Mouse (Mus musculus): ENCODE measurements around the gene Slc6a4. TPM values are rescaled to one million over a fixed set of nuclear protein-coding genes. Genes with fewer than 3 reads are reported as not detected.
A peak's percentile ranks its signal among the peaks of the same experiment; 100 is the strongest.

The Slc6a4 gene
- 5.0 and 6.1 TPM in 2 replicates for polyA plus RNA-seq (2014; fragmentation: Nextera tagmentation; extraction: Ambion mirVana)

DNA sequence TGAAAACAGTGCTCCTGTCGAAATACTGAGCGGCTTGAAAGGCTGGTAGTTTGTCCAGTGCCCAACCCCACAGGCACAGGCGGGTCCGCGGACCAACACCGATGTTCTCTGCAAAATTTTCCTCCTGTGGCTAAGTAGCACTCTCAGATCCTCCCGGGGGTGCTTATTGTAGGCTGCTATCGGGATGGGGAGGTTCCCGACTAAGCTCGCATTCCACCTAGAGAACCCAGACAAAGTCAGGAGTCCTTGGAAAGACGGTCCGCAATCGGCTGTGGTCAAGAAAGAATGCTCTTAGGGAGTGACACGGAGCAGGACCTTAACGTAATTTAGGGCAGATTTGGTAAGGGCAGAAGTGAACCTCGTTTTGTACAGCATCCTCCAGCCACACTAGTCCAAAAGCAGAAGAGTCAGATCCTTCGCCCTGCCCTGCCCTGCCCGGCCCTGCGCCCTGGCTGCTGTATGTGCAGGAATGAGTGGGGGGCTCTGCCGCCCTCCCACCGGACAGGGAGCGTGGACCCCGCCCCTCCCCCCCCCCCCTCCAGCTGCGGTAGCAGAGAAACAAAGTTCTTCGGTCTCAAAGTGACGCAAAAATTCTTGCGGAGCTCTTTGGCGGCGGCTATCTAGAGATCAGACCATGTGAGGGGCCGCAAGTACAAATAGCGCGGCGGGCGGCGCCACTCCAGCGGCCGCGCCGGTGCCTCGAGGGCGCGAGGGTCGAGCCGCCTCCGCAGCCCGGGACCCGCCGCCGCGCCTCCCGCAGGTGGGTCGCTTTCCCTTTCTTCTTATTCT, at the start of gene Slc6a4:
Slc6a4 (plus strand) TSS at position 688 of the 789 bp plus-strand sequence.
- DNase-seq, result peak; percentile 56
- Histone ChIP-seq H3K36me3 (ENCODE audit: control insufficient read depth, insufficient read depth, low read length) (no peaks in the 10 kb centered on the region), H3K4me1 (ENCODE audit: control insufficient read depth, insufficient read depth, low read length) (peaks cover 10% of the 10 kb centered on the region), H3K27ac (replicated peaks; ENCODE audit: low read depth, low read length) (no peak within 1 kb of the TSS), H3K4me3 (replicated peaks; ENCODE audit: low read depth, low read length) (peak within 1 kb of the TSS; percentile 43), H3K4me2 (ENCODE audit: low read length) (peak within 1 kb of the TSS; percentile 86), H3K9ac (replicated peaks; ENCODE audit: low read length) (no peak within 1 kb of the TSS; the same call in 1 of the 2 replicates), H3K9me3 (ENCODE audit: control insufficient read depth, low read length) (no peaks in the 10 kb centered on the region), H3K27me3 (ENCODE audit: control insufficient read depth, insufficient read depth, low read length) (peaks cover 44% of the 10 kb centered on the region)
- ATAC-seq (ENCODE audit: low FRiP score, low TSS enrichment), result no peak
- WGBS, result under 1% methylated on average over 52 of the region's 52 CpGs

GRCm38 (mm10) chr11:76953536-76953935, 44.9 kb upstream of the Slc6a4 start:
- no peak overlapping the region for H3K27ac ChIP-seq (replicated peaks; ENCODE audit: low read depth, low read length)
- peaks cover 70% of the 10 kb centered on the region for H3K36me3 ChIP-seq (ENCODE audit: control insufficient read depth, insufficient read depth, low read length)
- H3K27me3 ChIP-seq (ENCODE audit: control insufficient read depth, insufficient read depth, low read length), result no peaks in the 10 kb centered on the region
- no peak overlapping the region for H3K4me3 ChIP-seq (replicated peaks; ENCODE audit: low read depth, low read length)
- ATAC-seq (ENCODE audit: low FRiP score, low TSS enrichment) (no peak), DNase-seq (no peak)
- H3K4me1 ChIP-seq (ENCODE audit: control insufficient read depth, insufficient read depth, low read length), result no peaks in the 10 kb centered on the region
- H3K9ac ChIP-seq (replicated peaks; ENCODE audit: low read length), result no peak overlapping the region
- no peak overlapping the region for H3K4me2 ChIP-seq (ENCODE audit: low read length)
- 99% methylated on average over 2 of the region's 2 CpGs for WGBS
- no peaks in the 10 kb centered on the region for H3K9me3 ChIP-seq (ENCODE audit: control insufficient read depth, low read length)

- ATAC-seq (ENCODE audit: low FRiP score, low TSS enrichment) (no peak), DNase-seq (no peak)
- 97% methylated on average over 3 of the region's 3 CpGs for WGBS
- H3K4me3 ChIP-seq (replicated peaks; ENCODE audit: low read depth, low read length), result no peak overlapping the region
- no peak overlapping the region for H3K27ac ChIP-seq (replicated peaks; ENCODE audit: low read depth, low read length)
- no peaks in the 10 kb centered on the region for H3K27me3 ChIP-seq (ENCODE audit: control insufficient read depth, insufficient read depth, low read length)
- H3K4me1 ChIP-seq (ENCODE audit: control insufficient read depth, insufficient read depth, low read length), result no peaks in the 10 kb centered on the region
- peaks cover 84% of the 10 kb centered on the region for H3K36me3 ChIP-seq (ENCODE audit: control insufficient read depth, insufficient read depth, low read length)
- no peaks in the 10 kb centered on the region for H3K9me3 ChIP-seq (ENCODE audit: control insufficient read depth, low read length)
- no peak overlapping the region for H3K4me2 ChIP-seq (ENCODE audit: low read length)
- H3K9ac ChIP-seq (replicated peaks; ENCODE audit: low read length), result no peak overlapping the region
Measured at GRCm38 (mm10) chr11:76965703-76966102, 32.7 kb upstream of the Slc6a4 start.

DNA sequence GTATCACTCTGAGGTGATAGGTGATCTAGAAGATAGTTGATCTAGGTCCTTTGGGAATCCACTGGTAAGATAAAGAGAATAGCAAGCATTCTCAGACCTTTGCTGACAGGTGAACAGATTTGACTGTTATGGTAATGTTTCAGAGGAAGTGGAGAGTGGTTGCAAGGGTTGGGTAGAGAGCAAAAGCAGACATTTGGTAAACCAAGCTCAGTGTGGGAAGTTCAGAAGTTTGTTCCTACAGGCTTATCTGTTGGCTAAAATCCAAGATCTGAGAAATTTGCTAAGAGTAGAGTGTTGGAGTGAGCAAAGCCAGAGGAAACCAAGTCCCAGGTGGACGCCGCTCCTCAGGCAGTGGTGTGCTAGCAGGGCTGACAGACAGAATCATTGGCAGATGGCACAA, 28.1 kb upstream of the Slc6a4 start:
- no peak for ATAC-seq (ENCODE audit: low FRiP score, low TSS enrichment)
- H3K9me3 ChIP-seq (ENCODE audit: control insufficient read depth, low read length), result no peaks in the 10 kb centered on the region
- no peak overlapping the region for H3K4me2 ChIP-seq (ENCODE audit: low read length)
- 100% methylated on average over 2 of the region's 2 CpGs for WGBS
- no peak overlapping the region for H3K4me3 ChIP-seq (replicated peaks; ENCODE audit: low read depth, low read length)
- H3K9ac ChIP-seq (replicated peaks; ENCODE audit: low read length), result no peak overlapping the region
- no peak overlapping the region for H3K27ac ChIP-seq (replicated peaks; ENCODE audit: low read depth, low read length)
- H3K27me3 ChIP-seq (ENCODE audit: control insufficient read depth, insufficient read depth, low read length), result no peaks in the 10 kb centered on the region
- DNase-seq, result no peak
- no peaks in the 10 kb centered on the region for H3K4me1 ChIP-seq (ENCODE audit: control insufficient read depth, insufficient read depth, low read length)
- peaks cover 88% of the 10 kb centered on the region for H3K36me3 ChIP-seq (ENCODE audit: control insufficient read depth, insufficient read depth, low read length)

GRCm38 (mm10) chr11:76974680-76975319, 23.6 kb upstream of the Slc6a4 start:
- no peak for ATAC-seq (ENCODE audit: low FRiP score, low TSS enrichment)
- Histone ChIP-seq H3K27ac (replicated peaks; ENCODE audit: low read depth, low read length) (no peak overlapping the region), H3K36me3 (ENCODE audit: control insufficient read depth, insufficient read depth, low read length) (peaks cover 79% of the 10 kb centered on the region), H3K9ac (replicated peaks; ENCODE audit: low read length) (no peak overlapping the region), H3K4me2 (ENCODE audit: low read length) (no peak overlapping the region), H3K4me1 (ENCODE audit: control insufficient read depth, insufficient read depth, low read length) (no peaks in the 10 kb centered on the region), H3K9me3 (ENCODE audit: control insufficient read depth, low read length) (no peaks in the 10 kb centered on the region), H3K27me3 (ENCODE audit: control insufficient read depth, insufficient read depth, low read length) (no peaks in the 10 kb centered on the region), H3K4me3 (replicated peaks; ENCODE audit: low read depth, low read length) (no peak overlapping the region)
- peak; percentile 15 for DNase-seq
- WGBS, result 92% methylated on average over 7 of the region's 7 CpGs

DNA sequence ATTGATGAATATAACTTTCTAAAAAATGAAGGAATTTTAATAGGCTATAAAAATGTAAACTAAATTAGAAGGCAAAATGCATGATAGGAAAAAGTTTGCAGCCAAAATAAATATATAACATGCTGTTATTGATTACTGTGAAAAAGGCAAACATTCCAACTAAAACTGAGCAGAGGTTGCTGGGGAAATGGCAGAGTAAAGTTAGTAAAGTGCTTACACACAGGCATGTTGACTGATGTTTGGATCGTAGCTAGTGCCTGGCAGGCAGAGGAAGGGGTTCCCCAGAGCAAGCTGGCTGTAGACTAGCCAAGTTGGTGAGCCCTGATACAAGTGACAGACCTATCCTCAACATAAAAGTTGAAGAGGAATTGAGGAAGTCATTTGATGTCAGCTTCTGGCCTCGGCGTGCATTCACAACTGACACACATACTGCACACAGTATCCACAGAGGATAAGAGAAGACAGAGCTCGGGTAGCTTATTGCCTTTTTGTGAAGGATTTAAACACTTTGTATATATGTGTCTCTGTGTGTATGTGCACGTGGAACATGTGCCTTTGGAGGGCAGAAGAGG, 16.7 kb upstream of the Slc6a4 start:
- Histone ChIP-seq H3K27ac (replicated peaks; ENCODE audit: low read depth, low read length) (no peak overlapping the region), H3K36me3 (ENCODE audit: control insufficient read depth, insufficient read depth, low read length) (peaks cover 57% of the 10 kb centered on the region), H3K4me2 (ENCODE audit: low read length) (no peak overlapping the region), H3K9ac (replicated peaks; ENCODE audit: low read length) (no peak overlapping the region), H3K27me3 (ENCODE audit: control insufficient read depth, insufficient read depth, low read length) (no peaks in the 10 kb centered on the region), H3K9me3 (ENCODE audit: control insufficient read depth, low read length) (no peaks in the 10 kb centered on the region), H3K4me1 (ENCODE audit: control insufficient read depth, insufficient read depth, low read length) (no peaks in the 10 kb centered on the region), H3K4me3 (replicated peaks; ENCODE audit: low read depth, low read length) (no peak overlapping the region)
- DNase-seq (no peak), ATAC-seq (ENCODE audit: low FRiP score, low TSS enrichment) (no peak)
- 92% methylated on average over 5 of the region's 5 CpGs for WGBS

- Histone ChIP-seq H3K36me3 (ENCODE audit: control insufficient read depth, insufficient read depth, low read length) (peaks cover 63% of the 10 kb centered on the region), H3K27me3 (ENCODE audit: control insufficient read depth, insufficient read depth, low read length) (no peaks in the 10 kb centered on the region), H3K4me3 (replicated peaks; ENCODE audit: low read depth, low read length) (no peak overlapping the region), H3K9ac (replicated peaks; ENCODE audit: low read length) (no peak overlapping the region), H3K4me1 (ENCODE audit: control insufficient read depth, insufficient read depth, low read length) (no peaks in the 10 kb centered on the region), H3K27ac (replicated peaks; ENCODE audit: low read depth, low read length) (no peak overlapping the region), H3K4me2 (ENCODE audit: low read length) (no peak overlapping the region), H3K9me3 (ENCODE audit: control insufficient read depth, low read length) (no peaks in the 10 kb centered on the region)
- no peak for DNase-seq
- WGBS, result 90% methylated on average over 4 of the region's 4 CpGs
- ATAC-seq (ENCODE audit: low FRiP score, low TSS enrichment), result no peak
Measured at GRCm38 (mm10) chr11:76982415-76982814, 16.0 kb upstream of the Slc6a4 start.

DNA sequence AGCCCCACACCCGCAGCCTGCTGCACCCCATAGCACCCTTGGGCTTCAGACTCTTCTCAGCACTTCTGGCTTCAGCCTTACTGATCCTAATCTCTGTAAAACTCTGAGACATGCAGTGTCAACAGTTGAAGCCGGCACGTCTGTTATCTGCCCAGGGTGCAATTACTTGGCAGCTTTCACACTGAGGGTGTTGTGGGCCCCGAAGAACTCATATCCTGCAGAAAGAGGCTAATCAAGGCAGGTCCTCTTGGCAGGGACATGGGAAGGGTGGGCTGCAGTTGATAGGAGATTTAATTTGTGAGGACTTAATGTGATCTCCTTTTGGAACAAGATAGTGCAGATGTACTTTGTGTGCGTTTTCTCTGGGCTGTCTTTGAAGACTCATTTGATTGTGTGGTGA, 14.8 kb upstream of the Slc6a4 start:
- H3K9me3 ChIP-seq (ENCODE audit: control insufficient read depth, low read length), result no peaks in the 10 kb centered on the region
- H3K4me2 ChIP-seq (ENCODE audit: low read length), result no peak overlapping the region
- ATAC-seq (ENCODE audit: low FRiP score, low TSS enrichment) (no peak), DNase-seq (no peak)
- 86% methylated on average over 5 of the region's 5 CpGs for WGBS
- H3K27ac ChIP-seq (replicated peaks; ENCODE audit: low read depth, low read length), result no peak overlapping the region
- H3K36me3 ChIP-seq (ENCODE audit: control insufficient read depth, insufficient read depth, low read length), result peaks cover 59% of the 10 kb centered on the region
- H3K4me1 ChIP-seq (ENCODE audit: control insufficient read depth, insufficient read depth, low read length), result no peaks in the 10 kb centered on the region
- H3K4me3 ChIP-seq (replicated peaks; ENCODE audit: low read depth, low read length), result no peak overlapping the region
- H3K9ac ChIP-seq (replicated peaks; ENCODE audit: low read length), result no peak overlapping the region
- no peaks in the 10 kb centered on the region for H3K27me3 ChIP-seq (ENCODE audit: control insufficient read depth, insufficient read depth, low read length)
